ENCODE assay signal across 25 mouse cellular contexts in the genomic region with DNA sequence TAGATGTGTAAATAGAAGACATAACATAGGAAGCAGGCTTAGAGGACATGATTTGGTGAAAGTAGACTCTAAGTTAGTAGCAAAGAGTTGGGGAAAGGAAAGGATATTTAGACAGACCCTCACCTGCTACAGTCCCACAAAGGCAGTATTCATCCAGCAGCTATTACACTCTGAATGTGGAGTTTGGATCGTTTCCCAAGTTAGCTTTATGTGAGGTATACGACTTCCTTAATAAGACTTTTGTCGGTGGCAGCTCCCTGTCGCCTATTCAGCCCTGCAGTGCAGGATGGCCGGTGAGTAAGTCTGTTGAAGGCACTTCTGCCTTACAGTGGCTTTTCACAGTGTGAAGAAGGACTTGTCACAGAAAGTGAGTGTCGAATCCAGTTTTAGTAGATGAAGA.
"Had no signal": no experiment of that assay in that cellular context is flagged by ENCODE, and none has a peak within 500 bp of the region (broad histone marks: within the 10 kb centered on the region; RNA-seq: fewer than 3 reads in every experiment).

No protein-coding gene starts in this region.

- H3K4me3 ChIP-seq: heart, adult 2 months; heart, embryonic 13.5 days; heart, embryonic 15.5 days; hindbrain, embryonic 13.5 days; hindbrain, embryonic 15.5 days; kidney, embryonic 15.5 days; limb, embryonic 15.5 days; liver, embryonic 12.5 days had no signal

- ATAC-seq: hindbrain, postnatal 0 days; intestine, embryonic 16.5 days; liver, embryonic 12.5 days had no signal

- H3K9me3 ChIP-seq: heart, embryonic 13.5 days; heart, embryonic 15.5 days; hindbrain, embryonic 13.5 days; hindbrain, embryonic 15.5 days; kidney, embryonic 15.5 days; limb, embryonic 15.5 days; liver, embryonic 12.5 days had no signal

- H3K4me2 ChIP-seq: heart, embryonic 11.5 days; heart, embryonic 13.5 days; heart, embryonic 15.5 days; hindbrain, embryonic 13.5 days; hindbrain, embryonic 15.5 days; kidney, embryonic 15.5 days; limb, embryonic 15.5 days; liver, embryonic 12.5 days had no signal

- H3K36me3 ChIP-seq: heart, embryonic 13.5 days; heart, embryonic 15.5 days; hindbrain, embryonic 13.5 days; hindbrain, embryonic 15.5 days; kidney, embryonic 15.5 days; limb, embryonic 15.5 days; liver, embryonic 12.5 days had no signal

- DNase-seq: gastrocnemius, postnatal 14 days; gastrocnemius, postnatal 36 days; heart, adult 11 months; heart, adult 2 months; heart, postnatal 14 days; heart, postnatal 36 days; kidney, adult 11 months; kidney, adult 2 months; kidney, adult 9 months; kidney, postnatal 14 days; kidney, postnatal 36 days; layer of hippocampus, adult 9-11 months; layer of hippocampus, postnatal 36 days; left cerebral cortex, postnatal 4 days had no signal

- H3K27me3 ChIP-seq: heart, embryonic 13.5 days; heart, embryonic 15.5 days; hindbrain, embryonic 13.5 days; hindbrain, embryonic 15.5 days; kidney, embryonic 15.5 days; limb, embryonic 15.5 days had no signal

- H3K4me1 ChIP-seq: heart, embryonic 15.5 days; hindbrain, embryonic 13.5 days; hindbrain, embryonic 15.5 days; kidney, embryonic 15.5 days; limb, embryonic 15.5 days; liver, embryonic 12.5 days had no signal

- H3K9ac ChIP-seq: heart, embryonic 13.5 days; heart, embryonic 15.5 days; hindbrain, embryonic 13.5 days; hindbrain, embryonic 15.5 days; kidney, embryonic 15.5 days; limb, embryonic 15.5 days; liver, embryonic 12.5 days had no signal

- H3K27ac ChIP-seq: heart, adult 2 months; heart, embryonic 13.5 days; heart, embryonic 15.5 days; hindbrain, embryonic 13.5 days; hindbrain, embryonic 15.5 days; hindbrain, postnatal 0 days; kidney, embryonic 15.5 days; kidney, postnatal 0 days; limb, embryonic 15.5 days; liver, embryonic 12.5 days had no signal
